Mouse (Mus musculus) erythroid progenitor cell, adult 5-6 weeks (primary cell): ENCODE measurements around the gene Pcolce2. TPM values are rescaled to one million over a fixed set of nuclear protein-coding genes. Genes with fewer than 3 reads are reported as not detected.
"Not testable (repeated sequence)": the region's sequence is repeated elsewhere in the genome, so short reads cannot be mapped to it uniquely, and the experiment has no call there.

Source experiments
- ATAC-seq: replicated peaks from 2 replicates; pipeline ENCODE4 v1.8.0; 2016; ENCODE audit warnings: moderate number of reproducible peaks, mild to moderate bottlenecking, moderate TSS enrichment, inconsistent platforms; ENCODE audit not compliant: poor library complexity, low FRiP score, severe bottlenecking
- total RNA-seq, 2 experiments: library from RNA; stranded (forward) in 1 of 2; stranded (reverse) in 1 of 2; fragments of 150-400 nt in 1 of 2; fragments of 186-747, 209-891 nt in 1 of 2; gene quantifications; 2 replicates each; pipeline versions ENCODE4 v1.2.3 to v1.2.4; 2015 to 2017; ENCODE audit warnings: low replicate concordance in 2 of 2

The Pcolce2 gene
- total RNA-seq (2015; ENCODE audit: low replicate concordance), result not detected in 2 replicates
- not detected in 2 replicates for total RNA-seq (2017; ENCODE audit: low replicate concordance)

DNA sequence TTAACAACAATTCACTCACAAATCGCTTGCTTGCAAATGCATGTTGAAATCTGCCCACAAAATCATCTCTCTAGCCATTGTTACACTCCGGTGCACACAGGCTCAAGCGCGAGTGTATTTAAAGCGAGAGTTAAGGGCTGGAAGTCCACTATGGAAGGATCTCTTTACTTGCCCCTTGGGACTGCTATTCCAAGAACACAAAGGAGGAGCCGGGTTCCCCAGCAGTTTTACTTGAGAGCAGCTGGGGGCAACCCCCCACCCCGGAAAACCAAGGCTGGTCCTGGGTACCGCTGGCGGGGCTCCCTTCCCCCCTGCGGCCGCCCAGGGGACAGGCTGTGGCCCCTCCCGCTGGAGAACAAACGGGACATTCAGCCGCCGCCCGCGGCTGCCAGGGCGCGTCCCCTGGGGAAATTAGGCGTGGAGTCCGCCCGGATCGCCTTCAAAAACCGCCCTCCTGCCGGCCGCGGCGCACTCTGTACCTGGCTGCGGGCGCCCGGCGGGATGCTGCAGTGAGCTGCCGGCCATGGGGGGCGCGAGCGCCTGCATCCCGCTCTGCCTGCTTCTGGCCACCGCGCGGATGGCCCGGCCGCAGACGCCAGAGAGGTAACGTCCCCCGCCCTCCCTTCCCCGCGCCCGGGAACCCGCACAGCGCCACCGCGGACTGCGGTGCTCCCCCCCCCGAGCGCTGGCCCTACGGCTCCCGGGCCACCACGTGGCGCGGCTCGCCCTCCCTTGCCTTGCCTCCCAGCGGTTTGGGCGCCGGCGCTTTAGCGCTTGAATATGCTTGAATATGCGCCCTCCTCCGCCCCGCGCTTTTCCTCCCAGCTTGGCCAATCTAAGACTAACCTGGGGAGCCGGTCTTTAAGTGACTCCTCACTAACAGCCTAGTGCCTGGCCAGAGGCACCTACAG, at the start of gene Pcolce2:
Gene Pcolce2, plus strand, starts transcription at position 331 of the 911 bp plus-strand sequence.
- no peak for ATAC-seq

DNA sequence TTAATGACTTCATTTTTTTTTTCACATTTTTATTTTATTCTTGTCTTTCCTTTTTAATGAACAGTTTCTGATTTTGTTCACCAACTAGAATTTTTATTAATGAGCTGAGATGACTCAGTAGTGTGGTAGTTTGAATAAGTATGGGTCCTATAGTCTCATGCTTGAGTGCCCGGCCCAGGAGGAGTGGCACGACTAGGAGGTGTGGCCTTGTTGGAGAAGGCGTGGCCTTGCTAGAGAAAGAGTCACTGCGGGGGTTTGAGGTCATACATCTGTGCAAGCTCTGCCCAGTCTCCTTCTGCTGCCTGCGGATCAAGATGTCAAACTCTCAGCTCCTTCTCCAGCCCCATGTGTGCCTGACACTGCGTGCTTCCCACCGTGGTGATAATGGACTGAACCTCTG, 49.3 kb upstream of the Pcolce2 start:
- ATAC-seq, result no peak

DNA sequence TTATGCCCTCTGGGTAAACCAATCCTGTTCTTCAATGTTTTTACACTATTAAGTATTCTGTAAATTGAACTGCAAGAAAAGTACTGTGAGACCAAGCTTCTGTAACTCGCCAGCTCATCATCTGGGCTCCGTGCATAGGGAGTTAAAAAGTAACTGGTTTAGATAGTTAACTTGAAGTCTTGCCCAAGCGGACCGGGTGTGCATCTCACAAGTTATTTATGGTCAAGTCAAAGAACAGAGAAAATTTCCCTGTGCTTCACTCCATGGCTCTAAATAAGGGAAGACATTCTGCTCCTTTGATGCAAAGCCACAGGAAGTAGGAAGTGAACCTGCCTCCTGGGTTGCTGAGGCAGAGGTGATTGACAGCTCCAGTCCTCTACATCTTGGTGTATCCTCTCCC, 43.1 kb upstream of the Pcolce2 start:
- no peak for ATAC-seq

DNA sequence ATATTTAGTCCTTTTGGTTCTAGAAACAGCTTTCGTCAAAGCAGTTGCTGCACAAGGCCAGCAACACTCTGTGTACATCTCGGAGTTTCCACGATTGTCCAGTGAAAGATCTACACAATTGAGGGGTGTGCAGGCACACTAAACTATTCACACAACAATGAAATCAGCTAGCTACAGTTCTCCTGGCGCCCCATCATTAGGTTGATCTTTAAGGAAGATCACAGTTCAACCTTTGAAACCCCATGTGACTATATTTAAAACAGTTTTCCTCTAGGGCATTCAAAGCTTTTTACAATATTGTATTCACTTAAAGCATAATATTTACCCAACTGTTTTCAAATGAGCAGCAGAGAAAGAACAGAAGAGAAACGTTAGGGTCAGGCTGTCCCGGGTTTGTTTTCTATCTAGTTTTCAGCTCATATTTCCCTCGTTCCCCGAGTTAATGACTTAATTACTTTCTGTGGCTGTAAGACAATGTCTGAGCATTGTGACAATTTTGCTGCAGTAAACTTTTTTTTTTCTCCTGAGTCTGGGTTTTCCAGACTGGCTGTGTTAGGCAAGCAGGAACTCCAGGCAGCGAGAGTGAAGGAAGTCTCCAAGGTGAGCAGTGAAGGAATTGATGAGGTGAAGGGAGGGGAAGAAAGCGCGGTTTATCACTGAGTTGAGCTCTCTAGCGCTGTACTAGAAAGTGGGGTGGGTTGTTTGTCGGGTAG, 39.8 kb upstream of the Pcolce2 start:
- ATAC-seq, result no peak

DNA sequence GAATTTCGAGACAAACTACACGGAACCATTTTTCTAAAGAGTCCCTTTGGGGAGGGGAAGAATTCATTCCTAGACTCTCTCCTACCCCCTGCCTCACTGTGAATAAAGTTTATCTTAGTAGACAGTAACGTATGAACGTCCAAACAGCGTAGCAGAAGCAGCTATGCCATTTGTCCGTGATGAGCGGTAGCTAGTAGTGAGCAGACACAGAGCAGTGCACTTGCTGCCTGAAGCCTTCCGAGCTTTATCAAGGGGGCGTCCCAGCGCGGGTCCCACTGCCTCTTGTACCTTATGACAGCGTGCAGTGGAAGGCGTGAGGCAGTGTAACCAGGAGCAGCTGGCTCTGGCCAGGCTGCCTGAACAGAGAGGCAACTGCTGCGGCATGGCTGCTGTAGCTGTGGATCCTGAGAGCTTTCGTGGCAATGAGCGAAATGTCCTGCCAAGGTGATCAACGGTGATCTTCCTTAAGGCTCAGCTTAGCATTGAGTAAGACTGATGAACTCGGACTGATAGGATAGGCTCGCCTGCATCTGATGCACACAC, 39.2 kb upstream of the Pcolce2 start:
- no peak for ATAC-seq

DNA sequence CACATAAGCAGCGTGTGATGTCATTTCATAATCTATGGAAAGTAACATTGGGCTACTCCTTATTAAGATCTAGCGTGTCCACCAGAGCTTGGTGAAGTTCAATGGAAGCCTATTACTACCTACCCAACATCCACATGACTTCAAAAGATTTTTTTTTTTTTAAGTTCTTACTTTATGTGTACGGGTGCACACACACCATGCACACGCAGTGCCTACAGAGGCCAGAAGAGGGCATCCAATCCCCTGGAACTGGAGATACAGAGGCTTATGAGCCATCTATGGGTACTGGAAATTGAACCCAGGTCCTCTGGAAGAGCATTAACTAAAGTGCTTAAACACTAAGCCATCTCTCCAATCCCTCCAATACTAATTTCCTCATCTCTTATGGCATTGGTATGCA, 38.0 kb upstream of the Pcolce2 start:
- ATAC-seq, result peak; percentile 65; the same call in 1 of the 2 replicates

DNA sequence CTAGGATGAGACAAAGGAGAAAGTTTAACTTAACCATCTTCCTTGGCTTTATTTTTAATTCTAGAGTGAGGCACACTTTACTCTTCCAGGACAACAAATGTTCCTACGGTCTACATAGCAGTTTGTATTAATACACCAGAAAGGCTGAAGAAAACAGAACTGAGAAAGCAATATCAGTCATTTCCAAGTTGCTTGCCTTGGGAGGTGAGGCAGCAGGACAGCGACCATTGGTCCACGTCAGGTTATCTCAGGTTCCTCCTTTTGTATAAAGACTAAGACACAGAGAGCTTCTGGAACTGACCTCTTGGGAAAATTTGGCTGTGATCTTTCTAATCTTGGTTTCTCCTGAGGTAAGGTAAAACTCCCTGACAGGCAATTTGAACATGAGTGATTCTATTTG, 34.6 kb upstream of the Pcolce2 start:
- ATAC-seq, result no peak

DNA sequence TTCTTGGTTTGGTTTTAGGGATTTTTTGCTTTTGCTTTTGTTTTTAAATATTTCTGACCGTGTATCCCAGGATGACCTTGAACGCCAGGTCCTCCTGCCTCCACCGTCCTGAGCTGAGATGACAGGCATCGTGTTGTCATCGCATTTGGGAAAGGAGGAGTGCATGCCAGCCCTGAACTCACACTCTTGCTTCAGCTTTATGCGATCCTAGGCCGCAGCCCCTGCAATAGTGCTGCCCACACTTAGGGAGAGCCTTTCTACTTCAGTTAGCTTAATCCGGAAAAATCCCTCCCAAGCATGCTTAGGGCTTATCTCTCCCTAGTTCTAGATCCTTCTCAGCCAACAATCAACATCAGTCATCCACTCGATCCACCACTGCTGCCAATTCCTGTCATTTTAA, 34.1 kb upstream of the Pcolce2 start:
- no peak for ATAC-seq

DNA sequence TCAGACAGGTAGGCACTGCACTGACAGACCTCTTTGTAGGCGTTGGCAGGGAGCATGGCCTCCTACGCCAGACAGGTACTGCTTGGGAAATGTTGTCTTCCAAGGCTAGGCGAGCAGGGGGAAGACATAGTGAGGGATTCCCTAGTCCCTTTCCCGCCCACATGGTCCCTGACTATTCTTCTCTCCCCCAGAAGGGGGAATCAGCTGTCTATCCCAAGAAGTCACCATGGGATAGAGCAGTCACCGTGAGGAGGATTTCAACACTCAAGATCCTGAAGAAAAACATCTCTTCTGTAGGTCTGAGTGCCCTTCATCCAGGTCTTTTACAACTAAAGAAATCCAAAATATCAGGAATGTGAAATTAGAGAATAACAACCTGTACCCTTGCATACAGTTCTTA, 30.2 kb upstream of the Pcolce2 start:
- ATAC-seq, result no peak

DNA sequence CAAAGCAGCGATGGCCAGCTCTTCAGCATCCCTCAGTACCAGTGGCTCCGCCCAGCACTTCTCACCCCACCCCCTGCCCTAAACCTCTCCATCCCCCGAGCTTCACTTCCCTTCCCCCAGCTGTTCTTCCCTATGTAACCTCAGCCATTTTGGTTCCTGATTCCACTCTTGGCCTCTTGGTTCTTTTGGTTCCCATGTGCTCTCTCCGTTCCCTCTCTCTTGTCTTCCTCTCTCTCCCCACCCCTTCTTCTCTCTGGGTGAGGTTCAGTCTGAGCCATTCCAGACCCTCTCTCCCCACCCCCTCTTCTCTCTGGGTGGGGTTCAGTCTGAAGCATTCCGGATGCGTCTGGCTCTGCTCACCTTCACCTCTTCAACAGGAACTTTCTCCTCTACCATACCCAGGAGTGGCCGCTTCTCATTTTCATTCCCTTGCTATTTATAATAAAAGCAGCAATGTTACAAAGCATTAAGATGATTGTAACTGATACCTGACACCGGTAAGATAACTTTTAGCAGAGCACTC, 25.1 kb upstream of the Pcolce2 start:
- ATAC-seq, result no peak

DNA sequence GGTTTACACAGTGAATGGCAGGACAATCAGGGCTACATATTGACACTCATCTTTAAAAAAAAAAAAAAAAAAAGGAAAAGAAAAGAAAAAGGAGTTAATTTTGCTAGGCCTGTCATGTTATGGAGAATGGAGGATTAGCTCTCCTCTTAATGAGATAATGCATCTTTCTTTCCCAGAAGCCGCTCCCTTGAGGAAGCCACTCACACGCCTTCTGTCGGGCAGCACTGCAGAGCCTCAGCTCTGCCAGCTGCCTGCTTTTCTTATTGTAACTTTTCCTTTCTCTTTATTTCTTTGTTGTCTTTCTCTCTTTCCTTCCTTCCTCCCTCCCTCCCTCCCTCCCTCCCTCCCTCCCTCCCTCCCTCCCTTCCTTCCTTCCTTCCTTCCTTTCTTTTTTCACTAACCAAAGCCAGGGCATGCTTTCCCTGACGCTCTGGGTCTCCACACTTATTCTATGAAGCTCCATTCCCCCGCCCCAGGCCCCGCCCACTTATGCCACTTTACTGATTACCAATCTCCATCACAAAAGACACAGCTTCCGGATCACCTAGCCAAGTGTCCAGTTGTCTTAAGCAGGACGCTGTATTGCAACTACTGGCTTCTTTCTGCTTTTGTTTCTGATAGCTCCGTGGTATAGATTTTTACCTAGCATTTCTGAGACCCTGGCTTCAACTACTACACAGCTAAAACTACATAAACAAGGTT, 23.8 kb upstream of the Pcolce2 start:
- no peak for ATAC-seq

DNA sequence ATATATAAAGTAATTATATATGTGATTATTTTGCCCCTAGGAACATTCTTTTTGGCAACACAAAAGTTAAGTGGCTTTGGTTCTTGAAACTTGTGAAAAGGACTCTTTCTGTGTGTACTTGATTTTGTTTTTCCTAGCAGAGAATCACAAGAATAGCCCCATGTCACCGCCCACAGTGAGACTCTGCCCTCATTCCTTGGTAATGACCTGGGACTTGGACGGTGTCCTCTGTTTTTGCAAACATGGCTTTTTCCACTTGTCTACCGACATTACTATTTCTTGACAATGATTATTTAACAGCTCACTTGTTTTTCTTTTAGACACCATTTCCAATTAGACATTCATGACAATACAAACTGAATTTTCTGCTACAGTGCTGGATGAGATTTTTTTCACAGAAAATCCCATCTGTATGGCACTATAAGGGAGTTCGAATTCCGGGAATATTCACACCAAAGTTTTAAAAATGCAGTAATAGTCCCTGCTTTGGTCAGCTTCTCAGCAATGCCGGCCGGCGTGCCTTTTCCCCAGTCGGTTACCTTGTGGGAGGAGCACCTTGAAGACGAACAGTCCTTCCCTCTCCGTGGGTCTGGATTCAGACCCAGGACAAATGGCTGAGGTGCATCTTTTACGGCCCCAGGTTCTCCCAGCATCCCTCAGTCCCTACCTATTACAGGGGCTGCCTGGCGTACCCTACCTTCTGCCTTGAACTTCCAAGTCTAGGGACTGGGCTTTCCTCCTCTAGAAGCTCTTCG, 22.4 kb upstream of the Pcolce2 start:
- no peak for ATAC-seq

DNA sequence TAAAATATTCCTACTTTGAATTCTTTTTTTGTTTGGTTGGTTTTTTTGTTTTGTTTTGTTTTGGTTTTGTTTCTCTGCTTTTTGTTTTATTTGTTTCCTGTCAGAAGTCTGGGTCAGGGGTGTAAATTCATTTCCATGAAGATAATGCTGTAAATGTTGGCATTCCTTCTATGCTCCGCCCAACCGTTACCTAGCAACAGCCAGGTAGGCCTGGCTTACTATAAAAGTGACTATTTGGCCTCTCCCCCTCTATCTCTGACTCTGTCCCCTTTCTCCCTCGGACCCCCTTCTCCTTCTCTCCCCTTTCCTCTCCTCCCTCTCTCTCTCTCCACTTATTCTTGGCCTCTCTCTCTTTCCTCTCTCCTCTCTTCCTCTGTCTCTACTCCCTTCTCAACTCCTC, 21.4 kb upstream of the Pcolce2 start:
- ATAC-seq, result no peak

DNA sequence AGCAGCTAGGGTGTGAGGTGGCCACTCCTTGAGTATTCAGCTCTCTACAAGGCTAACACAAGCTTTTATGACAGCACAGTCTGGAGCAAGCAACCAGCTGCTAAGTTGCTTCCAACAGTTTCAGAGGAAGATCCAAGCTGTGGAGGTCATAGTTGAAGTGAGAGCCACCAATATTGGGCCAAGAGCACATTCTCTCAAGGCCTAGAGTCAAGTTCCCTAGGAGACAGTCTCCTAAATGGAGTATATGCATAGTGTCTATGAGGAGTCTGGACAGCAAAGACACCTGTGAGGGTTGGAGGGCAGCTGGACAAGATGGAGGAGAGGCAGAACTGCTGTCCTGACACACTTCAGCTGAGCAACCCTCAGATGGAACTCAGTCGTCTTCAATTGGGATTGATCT, 18.8 kb upstream of the Pcolce2 start:
- ATAC-seq, result 0 out of 2 replicates have a peak, but pooled peaks have one; percentile 39

DNA sequence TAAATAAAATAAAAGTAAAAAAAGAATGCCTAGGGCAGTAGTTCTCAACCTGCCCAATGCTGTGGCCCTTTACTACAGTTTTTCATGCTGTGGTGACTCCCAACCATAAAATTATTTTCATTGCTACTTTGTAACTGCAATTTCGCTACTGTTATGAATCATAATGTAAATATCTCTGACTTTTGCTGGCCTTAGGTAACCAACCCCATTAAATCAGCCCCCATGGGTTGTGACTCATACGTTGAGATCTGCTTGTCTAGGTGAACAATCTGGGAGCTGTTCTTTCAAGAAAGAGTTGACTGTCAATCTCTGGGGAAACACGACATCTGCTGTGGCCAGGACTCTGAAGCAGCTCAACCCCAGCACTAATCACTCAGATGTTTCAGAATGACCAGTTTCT, 13.3 kb upstream of the Pcolce2 start:
- ATAC-seq, result no peak

DNA sequence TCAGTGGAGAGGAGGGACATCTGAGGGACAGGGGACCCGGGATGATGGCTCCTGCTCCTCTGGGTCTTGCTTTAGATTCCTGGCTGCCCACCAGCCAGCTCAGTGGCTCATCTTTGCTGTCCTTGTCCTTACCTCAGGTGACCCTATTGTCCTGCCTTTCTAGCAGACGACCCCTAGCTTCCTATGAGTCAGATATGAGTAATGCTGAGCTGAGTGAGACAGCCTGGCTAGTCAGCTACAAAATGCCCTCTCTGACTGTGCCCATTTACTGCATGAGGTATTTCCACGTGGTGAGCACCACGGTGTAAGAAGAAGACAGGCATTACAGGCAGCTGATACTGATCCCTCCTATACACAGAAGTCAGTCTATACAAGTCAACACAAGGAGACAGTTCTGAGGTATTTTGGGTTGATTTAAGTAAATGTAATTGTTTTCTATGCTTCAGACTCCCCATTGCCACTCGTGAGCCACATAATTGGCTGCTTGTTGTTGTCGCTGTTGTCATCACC, 8.9 kb upstream of the Pcolce2 start:
- ATAC-seq, result no peak

DNA sequence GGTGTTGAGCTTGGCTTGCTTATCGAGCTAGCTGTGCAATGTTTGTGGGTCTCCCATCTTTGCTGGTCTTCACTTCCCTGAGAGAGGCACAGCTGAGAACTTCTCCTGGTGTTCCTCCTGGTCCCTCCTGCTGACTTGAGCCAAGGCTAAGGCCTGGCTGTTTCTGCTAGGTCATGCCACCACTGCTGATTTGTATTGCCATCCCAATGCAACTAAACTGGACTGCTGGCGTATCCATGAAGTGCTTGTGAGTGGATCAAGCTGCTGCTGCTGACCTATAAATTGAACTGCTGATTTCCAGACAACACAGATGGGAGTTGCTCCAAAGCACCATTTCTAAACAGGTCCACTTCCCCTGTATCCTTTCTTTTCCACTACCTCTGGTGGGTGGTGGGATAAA, 7.8 kb upstream of the Pcolce2 start:
- ATAC-seq, result not testable (repeated sequence)

DNA sequence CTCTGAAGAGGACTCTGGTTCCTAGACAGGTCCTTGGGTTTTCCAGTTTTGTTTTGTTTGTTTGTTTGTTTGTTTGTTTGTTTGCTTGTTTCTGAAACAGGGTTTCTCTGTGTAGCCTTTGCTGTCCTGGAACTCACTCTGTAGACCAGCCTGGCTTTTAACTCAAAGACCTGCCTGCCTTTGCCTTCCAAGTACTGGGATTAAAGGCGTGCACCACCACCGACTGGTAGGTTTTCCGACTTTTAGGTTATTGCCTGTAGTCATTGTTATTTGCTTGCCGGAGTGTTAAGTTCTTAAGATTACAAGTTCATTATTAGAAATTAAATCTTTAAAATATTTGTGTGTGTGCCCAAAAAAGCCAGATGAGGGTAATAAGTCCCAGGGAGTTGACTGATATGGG, 1.0 kb upstream of the Pcolce2 start:
- ATAC-seq, result no peak

DNA sequence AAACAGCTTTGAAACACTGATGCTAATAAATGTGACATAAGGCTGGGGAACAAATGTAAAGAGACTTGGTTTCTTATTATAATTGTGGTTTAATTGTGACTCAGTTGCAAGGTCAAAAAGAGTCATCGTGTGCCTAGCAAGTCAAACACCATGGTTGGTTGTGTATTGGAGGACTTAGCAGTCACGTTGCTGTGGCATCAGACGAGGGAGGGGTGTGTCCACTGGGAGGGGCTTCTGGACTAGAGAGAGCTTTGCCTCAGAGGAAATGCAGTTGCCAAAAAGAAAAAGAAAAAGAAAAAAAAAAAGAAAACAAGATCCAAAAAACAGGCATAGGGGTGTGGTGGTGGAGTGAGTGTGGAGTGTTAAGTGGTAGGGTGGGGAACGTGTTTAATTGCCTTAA, 2.5 kb downstream of the Pcolce2 start:
- no peak for ATAC-seq
